Mouse (Mus musculus) spleen, adult 12 weeks (tissue): ENCODE data around the gene Ssbp4.

ENCODE experiments used
- DNase-seq: peaks from one replicate; pipeline ENCODE4 v3.0.0; 2022; ENCODE audit warnings: low spot score

Gene Ssbp4

GRCm38 (mm10) chr8:70585258-70585652, 23.4 kb downstream of the Ssbp4 start:
- DNase-seq: no peak

- no peak for DNase-seq
Measured at GRCm38 (mm10) chr8:70584606-70585257, 23.9 kb downstream of the Ssbp4 start.

- no peak for DNase-seq
Measured at GRCm38 (mm10) chr8:70583476-70584387, 24.9 kb downstream of the Ssbp4 start.

- DNase-seq: no peak
Measured at GRCm38 (mm10) chr8:70577207-70577606, 31.5 kb downstream of the Ssbp4 start.

- DNase-seq: no peak
Measured at GRCm38 (mm10) chr8:70574915-70575314, 33.8 kb downstream of the Ssbp4 start.

GRCm38 (mm10) chr8:70574302-70574701, 34.4 kb downstream of the Ssbp4 start:
- DNase-seq: no peak

- DNase-seq: no peak
Measured at GRCm38 (mm10) chr8:70570990-70571389, 37.7 kb downstream of the Ssbp4 start.

GRCm38 (mm10) chr8:70570360-70570759, 38.3 kb downstream of the Ssbp4 start:
- no peak for DNase-seq

- no peak for DNase-seq
Measured at GRCm38 (mm10) chr8:70565561-70565960, 43.1 kb downstream of the Ssbp4 start.

- DNase-seq: no peak
Measured at GRCm38 (mm10) chr8:70564696-70565235, 43.9 kb downstream of the Ssbp4 start.

GRCm38 (mm10) chr8:70563763-70564387, 44.8 kb downstream of the Ssbp4 start:
- no peak for DNase-seq

- DNase-seq: no peak
Measured at GRCm38 (mm10) chr8:70562802-70563201, 45.9 kb downstream of the Ssbp4 start.

GRCm38 (mm10) chr8:70561809-70562535, 46.7 kb downstream of the Ssbp4 start:
- no peak for DNase-seq

GRCm38 (mm10) chr8:70561357-70561756, 47.3 kb downstream of the Ssbp4 start:
- DNase-seq: no peak

GRCm38 (mm10) chr8:70560564-70560963, 48.1 kb downstream of the Ssbp4 start:
- DNase-seq: no peak

GRCm38 (mm10) chr8:70560096-70560495, 48.6 kb downstream of the Ssbp4 start:
- DNase-seq: no peak

- DNase-seq: no peak
Measured at GRCm38 (mm10) chr8:70558983-70559382, 49.7 kb downstream of the Ssbp4 start.

- no peak for DNase-seq
Measured at GRCm38 (mm10) chr8:70558334-70558733, 50.3 kb downstream of the Ssbp4 start.

GRCm38 (mm10) chr8:70555079-70555747, 53.5 kb downstream of the Ssbp4 start:
- DNase-seq: no peak

GRCm38 (mm10) chr8:70553740-70554139, 54.9 kb downstream of the Ssbp4 start:
- no peak for DNase-seq

- no peak for DNase-seq
Measured at GRCm38 (mm10) chr8:70552836-70553235, 55.8 kb downstream of the Ssbp4 start.
